Mouse (Mus musculus) naive thymus-derived CD4-positive, alpha-beta T cell, adult 2 months (primary cell): Measurements from ENCODE around the gene Plekhm3.
A peak's percentile ranks its signal among the peaks of the same experiment; 100 is the strongest.

Experiments
- DNase-seq: peaks from one replicate; pipeline ENCODE4 v3.0.0-alpha.2; 2011; ENCODE audit warnings: low read depth

Plekhm3 gene

GRCm38 (mm10) chr1:64770169-64770568 is 186.5 kb downstream of the Plekhm3 start:
- DNase-seq: no peak

- DNase-seq: no peak
Measured at GRCm38 (mm10) chr1:64761646-64762045, 195.0 kb downstream of the Plekhm3 start.

GRCm38 (mm10) chr1:64757766-64758165 is 198.9 kb downstream of the Plekhm3 start:
- DNase-seq: no peak

GRCm38 (mm10) chr1:64757254-64757653 is 199.4 kb downstream of the Plekhm3 start:
- DNase-seq: no peak

- peak; percentile 31 for DNase-seq
Measured at GRCm38 (mm10) chr1:64756640-64757030, 200.0 kb downstream of the Plekhm3 start.

- DNase-seq: no peak
Measured at GRCm38 (mm10) chr1:64755971-64756639, 200.5 kb downstream of the Plekhm3 start.

GRCm38 (mm10) chr1:64754658-64755057 is 202.0 kb downstream of the Plekhm3 start:
- DNase-seq: no peak

GRCm38 (mm10) chr1:64753668-64754067 is 203.0 kb downstream of the Plekhm3 start:
- DNase-seq: no peak

- DNase-seq: no peak
Measured at GRCm38 (mm10) chr1:64753109-64753508, 203.5 kb downstream of the Plekhm3 start.

- no peak for DNase-seq
Measured at GRCm38 (mm10) chr1:64744616-64745015, 212.0 kb downstream of the Plekhm3 start.

GRCm38 (mm10) chr1:64742741-64743408 is 213.7 kb downstream of the Plekhm3 start:
- no peak for DNase-seq

GRCm38 (mm10) chr1:64738661-64739082 is 218.0 kb downstream of the Plekhm3 start:
- peak; percentile 59 for DNase-seq

- no peak for DNase-seq
Measured at GRCm38 (mm10) chr1:64738180-64738555, 218.5 kb downstream of the Plekhm3 start.

- peak; percentile 81 for DNase-seq
Measured at GRCm38 (mm10) chr1:64737502-64738179, 219.0 kb downstream of the Plekhm3 start, which contains the start of gene Fzd5. TSS of gene Fzd5 (minus strand) at chr1:64737751.

GRCm38 (mm10) chr1:64736681-64737501 is 219.7 kb downstream of the Plekhm3 start:
- DNase-seq: no peak
